Mouse (Mus musculus): ENCODE measurements at regions not wholly inside any gene's neighbourhood (a gene's known extent, or its start where the extent isn't known, plus 50 kb on each side); places are given as distances from the start of the nearest gene placed in this dataset.

DNA sequence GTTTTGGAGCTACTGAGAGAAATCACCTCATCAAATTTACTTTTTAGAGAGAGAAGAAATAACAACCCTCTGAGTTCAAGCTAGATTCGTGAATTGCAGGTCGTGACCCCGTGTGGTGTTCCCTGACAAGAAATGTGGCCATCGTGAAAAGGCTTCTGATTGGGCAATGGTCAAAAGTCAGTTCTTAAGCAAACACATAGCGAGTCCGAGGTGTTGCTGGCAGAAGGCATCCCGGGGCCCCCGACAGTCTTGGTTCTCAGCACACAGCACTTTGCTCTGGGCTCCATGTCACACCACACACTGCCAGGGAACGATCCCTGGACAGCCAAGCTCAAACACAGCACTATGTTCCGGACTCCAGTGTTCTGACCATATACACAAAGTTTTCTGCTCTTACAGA is 320.0 kb downstream of the Etnk1 start:
- DNase-seq = no peak

DNA sequence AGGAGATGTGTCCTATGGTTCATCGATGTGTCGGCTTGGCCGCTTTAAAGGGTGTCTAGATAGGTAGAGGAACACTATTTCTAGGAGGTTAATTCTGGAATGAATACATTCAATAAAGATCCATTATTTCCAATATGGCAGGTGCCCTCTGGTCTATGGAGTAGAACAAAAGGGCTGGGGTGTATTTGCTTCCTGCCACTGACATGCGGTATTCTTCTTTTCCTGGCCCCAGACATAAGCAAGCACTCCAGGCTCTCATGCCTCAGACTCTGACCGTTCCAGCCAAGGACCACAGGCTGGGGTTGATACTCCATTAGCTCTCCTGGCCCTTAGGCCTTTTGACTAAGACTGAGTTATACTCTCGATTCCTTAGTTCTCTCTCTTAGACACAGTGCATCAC is 323.0 kb downstream of the Etnk1 start:
- no peak for DNase-seq

DNA sequence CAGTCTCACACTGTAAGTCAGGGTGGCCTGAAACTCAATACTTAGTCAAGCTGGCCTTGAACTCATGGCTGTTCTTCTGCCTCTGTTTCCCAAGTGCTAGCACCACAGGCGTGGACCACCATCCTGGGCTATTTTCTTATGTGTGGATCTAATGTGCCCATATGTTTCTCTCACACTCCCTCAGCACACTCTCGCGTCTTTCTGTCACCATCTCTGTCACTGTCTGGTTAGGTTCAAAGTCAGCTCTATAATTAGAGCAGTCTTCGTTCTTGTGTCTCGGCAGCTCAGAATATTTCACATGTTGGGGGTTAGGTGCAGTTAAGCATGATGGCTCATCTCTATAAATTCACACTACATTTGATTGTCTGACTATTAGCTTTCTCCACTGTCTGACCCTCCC is 324.4 kb downstream of the Etnk1 start:
- no peak for DNase-seq

DNA sequence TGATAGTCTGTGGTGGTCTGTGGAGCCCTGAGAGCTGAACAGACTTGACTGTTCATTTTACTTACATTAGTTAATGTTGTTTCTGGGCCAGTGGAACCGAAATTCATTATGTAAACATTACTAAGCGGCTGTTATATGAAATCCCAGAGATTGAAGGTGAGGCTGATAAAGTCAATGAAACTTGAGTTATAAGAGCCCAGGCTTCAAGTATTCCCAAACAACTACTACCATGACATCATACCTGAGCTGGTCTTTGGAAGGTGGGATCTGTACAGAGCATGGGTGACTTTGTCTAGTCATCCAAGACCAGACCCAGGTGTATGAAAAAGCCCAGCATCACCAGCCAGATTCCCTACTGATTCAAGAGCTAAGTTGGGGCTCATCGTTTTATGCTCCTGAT is 326.5 kb downstream of the Etnk1 start:
- no peak for DNase-seq

DNA sequence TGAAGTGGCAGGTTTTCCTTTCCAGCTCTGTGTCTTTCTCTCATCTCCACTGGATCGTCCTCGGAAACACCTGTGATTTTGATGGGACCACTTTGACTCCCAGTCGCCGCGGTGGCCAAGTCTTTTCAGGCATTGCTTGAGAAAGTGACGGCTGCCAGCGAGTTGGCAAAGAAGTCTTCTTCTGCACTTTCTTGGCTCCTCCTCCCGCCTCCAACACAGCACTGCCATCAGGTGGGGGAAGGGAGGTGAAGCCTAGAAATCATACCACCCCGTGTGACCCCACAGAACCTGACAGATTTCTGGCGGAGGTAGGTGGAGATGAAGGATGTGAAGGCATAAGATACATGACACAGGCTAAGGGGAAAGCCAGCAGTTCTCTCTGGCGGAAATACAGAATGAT is 327.3 kb downstream of the Etnk1 start:
- no peak for DNase-seq

DNA sequence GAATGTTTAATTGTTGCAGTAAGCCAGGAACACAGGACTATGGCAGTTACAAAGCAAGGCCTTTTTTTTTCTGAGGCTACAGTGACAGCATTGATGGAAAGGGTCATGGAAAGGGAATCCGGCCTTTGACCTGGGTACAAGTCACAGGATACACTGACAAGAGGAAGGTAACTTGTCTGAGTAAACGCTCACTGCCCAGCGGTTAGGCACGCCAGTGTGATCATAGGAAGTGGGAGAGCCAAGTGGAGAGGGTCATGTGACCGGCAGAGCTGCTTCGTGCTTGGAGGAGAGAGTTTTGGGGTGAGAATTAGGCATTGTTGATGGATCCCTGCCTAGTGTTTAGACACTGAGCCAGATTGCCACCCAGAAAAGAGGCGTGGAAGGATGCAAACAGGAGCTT is 327.9 kb downstream of the Etnk1 start:
- DNase-seq = no peak

DNA sequence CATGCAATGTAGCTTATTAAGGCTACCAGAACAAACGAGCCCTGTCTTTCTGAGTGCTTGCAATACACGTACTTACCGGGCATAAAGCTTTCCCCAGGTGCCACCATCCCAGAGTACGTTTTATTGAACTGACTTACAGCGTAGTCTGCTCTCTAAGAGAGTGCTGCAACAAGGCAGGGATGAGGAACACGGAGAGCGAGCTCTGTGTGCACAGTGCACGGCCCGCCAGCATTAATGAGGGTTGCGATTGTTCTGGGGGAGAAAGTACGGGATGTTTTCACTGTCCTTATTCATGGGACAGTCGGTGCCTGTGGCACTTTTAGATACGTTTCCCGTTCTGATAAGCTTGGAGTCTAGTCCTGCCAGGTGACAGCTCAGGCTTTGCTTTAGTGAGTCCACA is 331.7 kb downstream of the Etnk1 start:
- DNase-seq = no peak

DNA sequence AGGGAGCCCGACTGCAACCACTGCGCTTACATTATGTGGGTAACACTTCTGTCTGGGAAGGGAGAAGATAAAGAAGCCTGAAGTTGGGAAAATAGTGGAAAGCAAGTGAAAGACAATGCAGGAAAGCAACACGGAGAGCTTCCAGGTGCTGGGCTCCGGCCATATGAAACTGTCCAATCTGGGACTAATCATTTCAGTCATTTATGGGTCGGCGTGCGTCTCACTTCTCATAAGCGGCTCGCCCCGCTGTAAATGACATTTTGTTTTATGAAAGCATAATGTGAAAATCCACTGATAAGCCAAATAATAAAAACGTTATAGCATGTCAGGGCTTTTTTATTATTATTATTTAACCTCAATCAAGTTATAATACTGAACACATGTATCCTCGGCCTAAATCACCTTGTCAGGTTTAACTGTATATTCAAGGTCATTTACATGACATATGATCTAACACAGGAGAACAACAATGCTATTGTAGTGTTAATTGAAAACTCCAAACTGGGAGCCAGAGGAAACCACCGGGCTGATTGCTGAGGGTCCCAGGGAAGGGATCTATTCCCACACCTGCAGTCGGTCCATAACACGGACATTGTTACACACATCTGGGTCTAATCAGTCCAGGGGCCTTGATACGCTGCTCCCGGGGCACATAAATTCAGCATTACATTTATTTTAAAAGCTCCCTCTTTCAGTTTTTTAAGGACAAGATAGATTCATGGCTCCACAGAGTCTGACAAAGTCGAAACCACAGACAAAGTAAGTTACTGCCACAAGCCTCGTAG is 332.4 kb downstream of the Etnk1 start:
- DNase-seq = no peak

DNA sequence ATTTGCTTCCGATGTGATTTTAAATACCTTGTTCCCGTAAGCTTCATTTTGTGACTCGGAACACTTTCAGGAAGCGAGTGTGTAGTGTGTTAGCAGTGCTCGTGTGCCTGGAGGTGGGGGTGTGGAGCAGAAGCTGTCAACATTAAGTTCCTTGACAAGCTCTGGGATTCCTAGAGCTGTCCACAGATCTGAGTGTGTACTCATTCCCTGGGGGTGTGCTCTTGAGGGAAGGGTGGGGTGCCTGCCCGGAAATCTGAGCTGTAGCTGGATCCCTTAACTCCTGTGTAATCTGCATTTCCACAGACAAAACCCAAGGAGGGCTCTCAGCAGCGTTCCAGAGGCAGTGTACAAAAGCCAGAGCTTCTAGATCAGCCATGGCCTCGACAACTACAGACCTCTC is 335.8 kb downstream of the Etnk1 start:
- no peak for DNase-seq

DNA sequence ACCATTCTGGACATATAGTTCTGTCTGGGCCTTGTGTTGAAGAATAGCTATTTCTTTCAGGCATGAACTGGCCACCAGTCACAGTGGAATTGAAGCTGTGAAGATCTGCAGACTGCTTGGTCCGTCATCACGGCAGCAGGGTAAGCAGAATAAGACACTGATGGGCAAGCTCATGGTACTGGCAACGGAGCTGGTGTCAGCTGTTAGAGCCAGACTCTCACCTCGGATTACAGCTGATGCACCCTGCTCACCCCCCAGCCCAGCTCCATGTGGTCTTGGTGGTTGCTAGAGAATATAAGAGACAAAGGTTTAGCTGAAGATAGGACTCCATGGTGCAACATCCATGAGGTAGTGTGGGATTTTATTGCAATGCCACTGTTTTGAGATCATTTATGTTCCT is 336.9 kb downstream of the Etnk1 start:
- peak; percentile 34 for DNase-seq

DNA sequence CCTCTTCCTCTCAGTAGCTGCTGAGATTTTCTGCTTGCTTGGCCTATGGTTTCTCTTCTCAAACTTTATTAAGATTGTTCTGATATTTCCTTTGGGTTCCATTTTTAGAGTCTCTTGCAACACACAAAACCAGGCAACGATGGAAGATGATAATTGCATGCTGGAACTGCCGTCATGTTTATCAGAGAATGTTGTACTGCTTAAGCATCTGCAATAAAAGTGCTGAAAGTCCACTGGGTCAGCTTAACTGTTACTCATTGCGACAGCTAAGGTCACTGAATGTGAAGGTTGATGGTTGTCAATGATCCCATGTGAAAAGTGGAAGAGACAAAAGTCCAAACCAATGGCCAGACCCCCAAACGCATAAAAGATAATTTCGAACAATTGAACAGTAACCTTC is 346.4 kb downstream of the Etnk1 start:
- no peak for DNase-seq

DNA sequence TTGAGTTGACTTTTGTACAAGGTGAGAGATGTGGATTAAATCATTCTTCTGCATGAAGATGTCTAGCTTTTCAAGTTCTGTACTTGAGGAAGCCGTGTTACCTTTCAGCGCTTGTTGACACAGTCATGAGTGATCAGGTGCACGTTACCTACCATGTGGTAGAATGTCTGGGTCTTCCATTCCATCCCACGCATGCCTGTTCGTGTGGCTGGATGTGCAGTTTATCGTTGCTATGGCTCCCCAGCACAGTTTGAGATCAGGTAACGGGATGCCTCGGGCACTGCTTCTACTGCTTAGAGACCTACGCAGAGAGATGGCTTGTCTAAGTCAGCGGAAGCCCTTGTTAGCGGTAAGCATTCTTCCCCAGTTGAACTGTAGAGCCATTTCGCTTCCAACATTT is 348.1 kb downstream of the Etnk1 start:
- DNase-seq = no peak

DNA sequence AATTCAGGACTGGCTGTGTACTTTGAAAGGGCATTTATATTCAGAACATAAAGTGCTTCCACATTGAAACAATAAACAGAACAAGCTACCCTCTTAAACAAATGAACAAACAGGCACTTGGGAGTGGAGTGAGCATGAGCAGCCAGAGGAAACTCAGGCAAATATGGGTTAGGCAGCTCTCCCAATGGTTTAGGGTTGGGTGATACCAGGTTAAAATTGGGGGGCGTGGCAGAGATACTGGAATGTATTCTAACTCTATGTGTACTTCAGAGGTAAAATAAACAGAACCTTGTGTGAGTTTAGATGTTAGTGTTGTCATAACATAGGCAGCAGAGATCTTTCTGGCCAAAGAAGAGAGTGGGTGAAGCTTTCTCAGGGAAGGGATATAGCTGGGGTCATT is 349.7 kb downstream of the Etnk1 start:
- DNase-seq = no peak

DNA sequence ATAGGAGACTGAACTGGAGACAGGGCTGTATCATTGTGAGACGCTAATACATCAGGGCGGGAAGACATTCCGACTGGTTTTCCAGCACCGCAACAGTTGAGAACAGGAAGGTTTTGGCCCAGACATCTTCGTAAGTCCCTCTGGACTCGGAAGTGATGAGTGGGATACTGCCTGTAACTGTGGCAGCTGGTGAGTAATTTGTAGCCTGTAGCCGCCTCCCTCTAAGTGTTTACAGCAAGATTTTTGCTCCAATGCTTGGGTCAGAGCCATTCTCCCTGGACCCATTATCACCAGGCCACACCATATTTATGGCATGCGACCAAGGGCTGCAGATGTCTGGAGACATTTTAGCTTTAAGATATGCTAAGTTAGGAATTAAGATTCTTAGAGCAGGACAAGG is 351.5 kb downstream of the Etnk1 start:
- DNase-seq = no peak

DNA sequence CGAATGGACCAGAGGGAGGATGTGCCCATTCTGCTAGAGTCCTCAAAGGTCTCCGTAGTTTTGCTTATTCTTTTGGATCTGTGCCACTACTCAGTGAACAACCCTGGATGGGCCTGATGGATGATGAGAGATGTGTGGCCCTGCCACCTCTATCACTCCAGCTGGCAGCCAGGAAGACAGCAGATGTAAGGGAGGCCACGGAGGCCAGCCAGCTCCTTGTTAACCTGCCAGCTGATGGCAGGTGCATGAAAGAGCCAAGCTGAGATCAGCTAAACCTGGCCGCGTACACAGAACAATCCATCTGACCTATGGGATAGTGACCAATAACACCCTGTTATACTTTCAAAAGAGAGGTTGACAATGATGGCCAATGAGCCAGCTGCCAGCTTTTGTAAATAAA is 352.6 kb downstream of the Etnk1 start:
- DNase-seq = no peak

DNA sequence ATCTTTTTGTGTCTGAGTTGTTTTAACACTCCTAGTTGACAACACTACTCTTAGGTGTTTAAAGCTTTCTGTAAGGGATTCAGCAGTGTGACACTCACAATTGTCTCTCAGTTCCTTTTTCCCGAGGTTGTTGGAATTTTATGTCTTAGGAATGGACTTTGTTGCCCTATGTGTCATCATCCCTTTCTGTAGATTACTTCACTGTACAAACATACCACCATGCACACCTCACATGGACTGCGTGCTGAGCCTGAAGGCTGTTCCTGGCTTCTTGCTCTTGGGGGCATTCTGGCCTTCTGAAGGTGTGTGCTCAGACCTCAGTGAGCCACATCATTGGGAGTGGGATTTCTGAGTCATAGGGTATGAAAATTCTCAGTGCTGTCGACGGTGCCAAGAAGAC is 358.1 kb downstream of the Etnk1 start:
- no peak for DNase-seq

DNA sequence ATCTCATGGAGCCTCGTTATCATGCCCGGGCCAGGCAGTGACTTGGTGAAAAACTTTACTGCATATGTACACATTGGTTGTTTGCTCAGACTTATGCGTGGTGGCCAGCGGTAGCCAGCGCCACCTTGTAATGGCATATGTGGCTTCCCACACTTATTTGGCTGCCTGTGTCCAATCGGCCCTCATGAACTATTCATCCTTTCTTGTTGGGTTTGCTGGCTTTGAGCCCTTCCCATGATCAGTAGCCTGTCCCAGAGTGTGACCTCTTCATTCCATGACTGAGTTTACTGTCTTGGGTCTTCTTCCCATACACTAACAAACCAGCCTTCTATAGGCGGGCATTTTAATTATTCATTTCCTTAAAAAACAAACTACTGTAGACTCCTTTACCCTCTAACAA is 361.9 kb downstream of the Etnk1 start:
- DNase-seq = no peak

DNA sequence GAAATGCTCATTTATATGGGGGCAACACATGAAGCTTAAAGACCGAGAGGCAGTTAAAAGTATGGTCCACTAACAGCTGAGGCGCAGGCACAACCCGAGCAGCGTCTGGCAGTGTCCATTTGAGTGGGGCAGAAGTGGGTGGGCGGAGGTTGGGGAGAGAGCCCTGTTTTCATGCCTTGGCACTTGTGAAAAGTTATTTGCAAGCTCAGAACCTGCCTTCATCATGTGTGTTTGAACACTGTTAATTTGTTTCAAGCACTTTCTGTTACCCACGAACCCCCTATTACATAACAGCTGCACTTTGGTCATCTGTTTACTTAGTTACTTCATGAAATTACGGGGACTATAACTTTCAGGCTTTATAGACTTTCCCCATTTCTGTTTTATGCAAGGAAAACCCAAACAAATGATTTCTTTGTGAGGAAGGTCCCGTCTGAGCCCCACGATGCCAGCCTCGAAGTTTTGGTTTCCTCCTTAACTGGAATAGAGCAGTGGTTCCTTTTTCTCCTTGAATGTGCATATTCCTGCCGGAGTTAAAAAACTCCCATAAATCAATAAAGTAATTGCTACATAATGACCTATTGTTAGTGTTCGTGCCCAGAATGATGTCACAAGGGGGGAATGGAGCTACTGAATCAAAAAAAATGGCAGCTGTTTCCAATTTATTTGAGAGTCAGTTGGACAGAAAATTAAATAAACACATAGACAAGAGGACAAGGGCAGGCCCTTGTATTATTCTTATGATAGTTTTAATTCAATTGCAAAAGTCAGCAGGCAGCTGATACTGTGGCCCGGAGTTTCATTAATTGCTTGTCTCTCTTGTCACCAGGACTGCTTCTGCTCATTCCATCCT is 363.6 kb downstream of the Etnk1 start:
- DNase-seq = no peak

DNA sequence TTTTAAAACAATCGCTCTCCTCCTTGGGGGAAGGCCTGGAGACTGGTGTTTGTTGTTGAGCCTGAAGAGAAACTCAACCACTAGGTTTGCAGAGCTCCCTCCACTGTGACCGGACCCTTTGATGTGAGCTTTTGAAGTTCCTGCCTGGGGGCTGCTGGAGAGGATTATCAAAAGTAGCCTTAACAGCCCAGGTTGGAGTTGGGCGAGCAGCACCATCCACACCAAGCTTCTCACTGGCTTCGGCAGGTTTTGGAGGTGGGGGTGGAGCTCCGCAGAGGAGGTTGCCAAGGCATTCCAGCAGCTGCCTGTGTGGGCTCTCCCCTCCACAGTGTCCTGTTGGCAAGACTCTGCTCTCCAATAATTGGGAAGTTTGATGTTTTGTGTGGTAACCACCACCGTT is 364.5 kb downstream of the Etnk1 start:
- DNase-seq = no peak

DNA sequence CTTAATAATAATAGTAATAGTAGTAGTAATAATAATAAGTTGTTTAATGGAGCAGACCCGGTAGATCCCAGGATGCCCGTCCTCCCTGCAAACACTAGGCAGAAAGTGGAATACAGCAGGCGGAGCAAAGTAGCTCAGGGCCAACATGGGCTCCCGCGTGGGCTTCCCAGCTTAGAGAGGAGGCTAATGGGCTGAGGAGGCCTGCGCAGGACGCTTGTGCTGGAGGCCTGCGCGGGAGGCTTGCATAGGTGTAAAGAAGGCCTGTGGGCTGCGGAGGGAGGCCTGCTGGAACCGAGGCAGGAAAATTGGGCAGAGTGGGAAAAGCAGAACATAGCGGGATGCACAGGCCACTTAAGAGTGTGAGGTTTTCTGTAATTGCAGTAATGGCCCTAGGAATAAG is 365.4 kb downstream of the Etnk1 start:
- DNase-seq = no peak

DNA sequence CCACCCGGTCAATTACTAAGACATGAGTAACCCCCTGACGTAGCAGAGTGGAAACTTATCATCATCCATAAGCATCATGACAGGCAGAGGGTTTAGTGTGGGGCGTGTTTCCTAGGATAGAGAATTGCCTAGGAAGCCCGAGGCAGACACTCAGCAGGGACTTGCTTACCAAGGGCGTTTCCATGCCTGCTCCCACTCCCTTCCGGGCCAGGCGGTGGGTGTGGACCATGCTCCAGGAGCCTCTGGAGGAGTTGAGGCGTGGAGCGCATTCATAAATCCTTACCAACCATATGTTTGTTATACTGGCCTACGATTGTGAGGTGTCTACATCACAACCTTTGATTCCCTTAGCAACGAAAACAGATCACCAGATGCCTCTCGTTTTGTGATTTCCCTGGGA is 368.2 kb downstream of the Etnk1 start:
- DNase-seq = no peak

DNA sequence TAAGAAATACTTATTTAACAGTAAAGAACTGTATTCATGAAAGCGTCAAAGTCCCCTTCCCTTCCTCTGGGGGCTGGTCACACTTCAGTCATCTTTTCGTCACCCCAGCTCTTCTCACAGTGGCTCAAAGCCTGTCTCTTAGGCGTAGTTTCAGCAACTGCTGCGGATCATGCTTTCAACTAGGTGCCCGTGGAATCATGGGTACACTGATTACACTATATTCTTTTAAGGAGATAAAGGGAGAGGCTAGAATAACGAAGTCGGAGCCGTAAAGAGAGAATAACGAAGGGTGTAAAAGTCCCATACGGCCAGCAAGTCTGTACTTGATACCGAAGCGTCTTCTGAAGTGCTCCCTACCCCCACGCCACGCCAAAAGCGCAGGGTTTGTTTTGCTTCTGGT is 368.7 kb downstream of the Etnk1 start:
- DNase-seq = no peak

DNA sequence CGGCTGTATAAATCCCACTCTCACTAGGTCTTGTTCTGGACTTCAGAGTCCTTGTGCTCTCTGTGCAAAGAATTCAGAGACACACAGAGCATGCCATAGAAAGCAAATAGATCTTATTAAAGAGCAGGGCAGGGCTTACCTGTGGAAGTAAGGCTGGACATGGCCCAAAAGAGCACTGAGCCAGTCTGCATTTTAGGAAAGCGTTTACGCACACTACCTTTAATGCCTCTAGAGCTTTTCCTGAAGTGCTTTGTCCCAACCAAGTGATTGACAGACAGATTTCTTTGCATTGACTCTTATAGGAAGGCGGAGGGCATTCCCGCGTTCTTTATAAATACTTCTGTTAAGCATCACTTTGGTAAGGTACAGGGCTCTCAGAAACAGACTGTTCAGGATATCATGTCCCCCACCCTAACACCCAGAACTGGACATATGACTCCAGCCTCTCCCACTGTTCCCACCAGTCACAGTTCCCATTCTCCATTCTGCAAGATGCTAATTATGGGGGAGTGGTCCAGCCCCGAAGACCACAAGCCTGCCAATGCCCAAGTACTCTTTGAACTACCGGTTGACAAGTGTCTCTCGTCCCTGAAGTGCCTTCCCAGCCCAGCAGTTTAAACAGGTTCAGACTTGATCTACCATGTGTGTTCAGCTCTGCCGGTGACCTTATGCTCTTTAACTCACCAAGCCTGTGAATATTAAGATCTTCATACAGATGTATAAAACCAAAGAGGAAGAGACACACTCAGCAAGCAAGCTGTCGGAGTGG is 369.7 kb downstream of the Etnk1 start:
- no peak for DNase-seq

All from gastrocnemius, postnatal 25 days (tissue).